Mouse (Mus musculus): ENCODE measurements around the gene Spp2. TPM values are rescaled to one million over a fixed set of nuclear protein-coding genes. Genes with fewer than 3 reads are reported as not detected.
A peak's percentile ranks its signal among the peaks of the same experiment; 100 is the strongest.

Spp2 gene
- polyA plus RNA-seq (2014; fragmentation: Nextera tagmentation; extraction: Ambion mirVana), result 78.7 and 82.3 TPM in 2 replicates

DNA sequence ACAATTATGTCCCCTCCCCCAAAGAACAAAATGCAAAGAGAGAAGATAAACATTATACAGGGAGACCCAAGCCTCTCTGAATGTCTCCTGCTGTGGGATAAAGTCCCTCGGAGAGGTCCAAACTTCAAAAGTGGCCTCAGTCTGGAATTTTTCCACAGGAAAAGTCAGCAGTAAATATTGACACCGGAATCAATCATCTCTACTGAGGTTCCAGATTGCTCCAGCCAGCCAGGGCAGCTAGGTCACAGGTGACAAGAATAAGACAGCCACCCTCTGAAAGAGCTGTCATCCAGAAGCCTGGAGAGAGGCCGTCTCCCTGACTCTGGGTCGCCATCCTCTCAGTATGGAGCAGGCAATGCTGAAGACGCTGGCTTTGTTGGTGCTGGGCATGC, at the start of gene Spp2:
Spp2 (plus strand) TSS at position 155 of the 392 bp plus-strand sequence.
- 70% methylated on average over 5 of the region's 5 CpGs for WGBS
- H3K9ac ChIP-seq (ENCODE audit: low read depth, low read length), result no peak within 1 kb of the TSS
- ATAC-seq (replicated peaks; ENCODE audit: low FRiP score) (no peak), DNase-seq (ENCODE audit: low spot score) (no peak)
- H3K36me3 ChIP-seq (ENCODE audit: control insufficient read depth, insufficient read depth, low read length), result no peaks in the 10 kb centered on the region
- peak within 1 kb of the TSS; percentile 38 for H3K4me2 ChIP-seq
- no peaks in the 10 kb centered on the region for H3K9me3 ChIP-seq (ENCODE audit: control insufficient read depth, low read length)
- no peaks in the 10 kb centered on the region for H3K27me3 ChIP-seq (replicated peaks; ENCODE audit: control insufficient read depth, insufficient read depth, low read length)
- 0 out of 2 replicates have a peak within 1 kb of the TSS, but pooled peaks have one; percentile 14 for H3K4me3 ChIP-seq (ENCODE audit: low read depth, low read length)
- H3K27ac ChIP-seq (ENCODE audit: low read depth, low read length), result peak within 1 kb of the TSS; percentile 41; the same call in 1 of the 2 replicates
- no peaks in the 10 kb centered on the region for H3K4me1 ChIP-seq (replicated peaks; ENCODE audit: control insufficient read depth, insufficient read depth, low read length)

DNA sequence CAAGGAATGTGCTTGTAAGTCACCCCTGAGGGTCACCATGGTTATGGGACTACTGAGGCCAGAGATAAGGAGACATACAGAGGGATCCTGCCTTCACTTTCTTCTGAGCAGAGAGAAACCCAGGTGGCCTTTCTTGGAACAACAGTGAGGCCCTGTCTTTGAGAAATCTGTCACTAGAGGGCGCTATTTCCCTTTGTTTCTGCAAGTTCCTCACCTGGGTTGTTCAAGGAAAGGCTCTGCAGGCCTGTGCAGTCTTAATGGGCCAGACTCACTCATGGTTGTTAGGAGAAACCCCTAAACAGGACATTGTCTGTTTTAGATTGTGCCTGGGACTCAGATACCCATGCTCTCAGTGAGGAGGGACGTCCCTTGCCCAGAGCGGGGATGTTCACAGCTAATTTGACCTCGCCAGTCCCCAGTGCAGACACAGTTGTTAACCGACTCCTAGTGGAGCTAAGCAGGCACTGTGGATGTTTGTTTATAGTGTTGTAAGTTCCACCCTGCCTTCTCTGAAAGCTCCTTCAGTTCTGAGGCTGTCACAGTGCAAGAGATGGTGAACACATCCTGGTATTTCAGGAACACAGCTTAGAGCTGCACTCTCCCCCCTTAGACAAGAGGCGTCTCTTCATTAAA, 49.2 kb upstream of the Spp2 start:
- H3K27me3 ChIP-seq (replicated peaks; ENCODE audit: control insufficient read depth, insufficient read depth, low read length), result no peaks in the 10 kb centered on the region
- H3K36me3 ChIP-seq (ENCODE audit: control insufficient read depth, insufficient read depth, low read length), result no peaks in the 10 kb centered on the region
- no peaks in the 10 kb centered on the region for H3K4me1 ChIP-seq (replicated peaks; ENCODE audit: control insufficient read depth, insufficient read depth, low read length)
- H3K4me3 ChIP-seq (ENCODE audit: low read depth, low read length), result no peak overlapping the region
- no peak overlapping the region for H3K27ac ChIP-seq (ENCODE audit: low read depth, low read length)
- peak; percentile 38 for DNase-seq (ENCODE audit: low spot score)
- no peak overlapping the region for H3K4me2 ChIP-seq
- H3K9ac ChIP-seq (ENCODE audit: low read depth, low read length), result no peak overlapping the region
- H3K9me3 ChIP-seq (ENCODE audit: control insufficient read depth, low read length), result no peaks in the 10 kb centered on the region
- ATAC-seq (replicated peaks; ENCODE audit: low FRiP score), result no peak; the same call in 1 of the 2 replicates
- 64% methylated on average over 6 of the region's 6 CpGs for WGBS

DNA sequence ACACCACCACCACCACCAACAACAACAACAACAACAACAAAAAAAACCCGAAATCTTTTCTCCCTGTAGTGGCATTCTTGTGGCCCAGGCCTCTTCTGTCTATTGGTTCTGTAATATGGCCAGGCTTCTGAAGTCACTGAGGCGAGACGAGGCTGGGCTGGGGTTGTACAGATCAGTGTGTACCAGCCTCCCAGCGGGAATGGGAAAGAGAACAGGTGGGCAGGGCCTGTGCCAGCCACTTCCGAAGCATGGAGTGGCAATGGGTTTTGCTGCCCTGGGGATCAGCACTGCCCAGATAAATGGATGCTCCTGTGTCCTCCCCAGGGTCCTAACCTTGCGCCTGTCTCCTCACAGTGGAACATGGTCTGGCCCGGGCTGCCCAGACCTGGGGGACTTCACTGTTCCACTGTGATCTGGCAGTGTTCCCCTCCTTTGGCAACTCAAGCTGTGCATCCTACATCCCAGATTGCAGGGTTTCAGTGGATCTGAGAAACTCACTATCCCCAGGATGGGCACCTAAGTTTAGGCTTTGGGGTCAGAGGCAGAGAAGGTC, 48.6 kb upstream of the Spp2 start:
- no peak for ATAC-seq (replicated peaks; ENCODE audit: low FRiP score)
- H3K4me1 ChIP-seq (replicated peaks; ENCODE audit: control insufficient read depth, insufficient read depth, low read length), result no peaks in the 10 kb centered on the region
- 76% methylated on average over 7 of the region's 7 CpGs for WGBS

DNA sequence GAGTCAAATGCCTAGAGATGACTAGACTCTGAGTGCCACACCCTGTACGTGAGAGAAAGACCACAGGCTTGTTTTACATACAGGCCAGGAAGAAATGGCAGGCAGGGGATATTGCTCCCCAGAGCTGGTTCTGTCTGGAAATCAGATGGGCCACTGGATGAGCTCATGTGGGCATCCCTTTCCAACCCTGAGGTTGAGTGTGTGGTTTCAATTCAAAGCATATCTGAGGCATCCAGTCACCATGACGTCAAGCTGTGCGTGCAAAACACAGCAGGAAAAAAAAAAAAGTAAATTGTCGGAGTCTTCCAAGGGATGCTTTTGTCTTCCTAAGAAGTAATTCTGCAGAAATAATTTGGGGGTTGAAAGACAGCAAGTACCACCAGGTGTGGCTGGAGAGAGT, 45.7 kb upstream of the Spp2 start:
- Histone ChIP-seq H3K4me1 (replicated peaks; ENCODE audit: control insufficient read depth, insufficient read depth, low read length) (no peaks in the 10 kb centered on the region), H3K4me2 (no peak overlapping the region), H3K9me3 (ENCODE audit: control insufficient read depth, low read length) (no peaks in the 10 kb centered on the region), H3K36me3 (ENCODE audit: control insufficient read depth, insufficient read depth, low read length) (no peaks in the 10 kb centered on the region), H3K4me3 (ENCODE audit: low read depth, low read length) (no peak overlapping the region), H3K9ac (ENCODE audit: low read depth, low read length) (no peak overlapping the region), H3K27ac (ENCODE audit: low read depth, low read length) (no peak overlapping the region), H3K27me3 (replicated peaks; ENCODE audit: control insufficient read depth, insufficient read depth, low read length) (no peaks in the 10 kb centered on the region)
- DNase-seq (ENCODE audit: low spot score) (no peak), ATAC-seq (replicated peaks; ENCODE audit: low FRiP score) (no peak)
- 79% methylated on average over 4 of the region's 4 CpGs for WGBS

More for the DNA sequence above, 48.6 kb upstream of the Spp2 start:
- no peak overlapping the region for H3K4me3 ChIP-seq (ENCODE audit: low read depth, low read length)
- H3K27ac ChIP-seq (ENCODE audit: low read depth, low read length), result no peak overlapping the region
- H3K27me3 ChIP-seq (replicated peaks; ENCODE audit: control insufficient read depth, insufficient read depth, low read length), result no peaks in the 10 kb centered on the region
- H3K9ac ChIP-seq (ENCODE audit: low read depth, low read length), result no peak overlapping the region
- H3K9me3 ChIP-seq (ENCODE audit: control insufficient read depth, low read length), result no peaks in the 10 kb centered on the region
- no peak for DNase-seq (ENCODE audit: low spot score)
- H3K36me3 ChIP-seq (ENCODE audit: control insufficient read depth, insufficient read depth, low read length), result no peaks in the 10 kb centered on the region
- H3K4me2 ChIP-seq, result no peak overlapping the region

DNA sequence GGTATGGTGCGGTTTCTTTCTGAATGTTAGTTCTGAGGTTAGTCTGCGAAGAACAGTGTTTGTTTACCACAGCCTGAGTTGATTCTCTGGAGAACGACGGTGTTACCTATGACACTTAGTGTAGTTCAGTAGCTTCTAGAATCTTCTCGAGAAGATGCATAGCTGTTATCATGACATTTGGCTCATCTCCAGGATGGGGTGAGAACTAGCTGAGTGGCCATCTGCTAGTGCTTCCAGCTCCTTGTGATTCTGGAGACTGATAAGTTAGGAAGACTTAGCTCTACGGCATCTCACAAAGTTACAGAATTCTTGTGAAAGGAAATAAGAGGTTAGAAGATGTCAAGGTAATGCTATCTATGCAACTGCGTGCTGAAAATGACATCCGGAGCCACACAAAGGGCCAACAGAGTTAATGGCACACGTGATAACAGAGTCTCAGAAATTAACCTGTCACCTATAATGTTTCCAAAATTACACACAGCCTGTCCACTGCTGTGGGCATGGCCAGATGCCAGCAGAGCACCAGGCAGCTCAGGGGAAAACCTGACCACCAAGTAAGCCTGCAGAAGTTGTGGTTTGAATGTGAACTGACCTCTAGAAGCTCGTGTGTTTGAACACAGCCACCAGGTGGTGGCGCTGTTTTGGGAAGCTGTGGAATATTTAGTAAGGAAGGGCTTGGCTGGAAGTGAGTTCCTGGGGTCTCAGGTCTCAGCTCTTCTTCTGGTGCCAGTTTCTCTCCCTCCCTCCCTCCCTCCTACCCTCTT, 39.7 kb upstream of the Spp2 start:
- 75% methylated on average over 11 of the region's 11 CpGs for WGBS
- DNase-seq (ENCODE audit: low spot score), result no peak
- H3K27me3 ChIP-seq (replicated peaks; ENCODE audit: control insufficient read depth, insufficient read depth, low read length), result no peaks in the 10 kb centered on the region

DNA sequence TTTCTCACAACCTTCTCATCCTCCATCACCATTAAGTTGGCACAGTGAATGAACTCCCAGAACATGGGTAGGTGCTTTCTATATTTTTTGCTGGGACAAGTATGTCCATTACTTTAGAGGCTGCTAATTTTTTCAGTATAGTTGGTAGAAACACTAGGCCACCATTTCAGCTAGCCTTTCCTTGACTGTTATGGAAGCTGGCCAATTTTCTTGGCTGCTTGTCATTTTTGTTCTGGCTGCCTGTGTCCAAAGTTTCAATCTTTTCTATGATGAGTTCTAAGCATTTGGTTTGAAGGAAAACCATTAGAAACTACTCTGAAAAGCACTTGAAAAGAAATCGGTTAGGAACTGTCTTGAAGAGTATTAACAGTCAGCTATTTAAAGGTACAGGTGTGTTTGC, 28.3 kb upstream of the Spp2 start:
- DNase-seq (ENCODE audit: low spot score) (no peak), ATAC-seq (replicated peaks; ENCODE audit: low FRiP score) (no peak)
- Histone ChIP-seq H3K9me3 (ENCODE audit: control insufficient read depth, low read length) (no peaks in the 10 kb centered on the region), H3K4me3 (ENCODE audit: low read depth, low read length) (no peak overlapping the region), H3K27ac (ENCODE audit: low read depth, low read length) (no peak overlapping the region), H3K27me3 (replicated peaks; ENCODE audit: control insufficient read depth, insufficient read depth, low read length) (no peaks in the 10 kb centered on the region), H3K4me1 (replicated peaks; ENCODE audit: control insufficient read depth, insufficient read depth, low read length) (no peaks in the 10 kb centered on the region), H3K36me3 (ENCODE audit: control insufficient read depth, insufficient read depth, low read length) (no peaks in the 10 kb centered on the region), H3K4me2 (no peak overlapping the region), H3K9ac (ENCODE audit: low read depth, low read length) (no peak overlapping the region)
- WGBS, result 89% methylated on average over 1 of the region's 1 CpGs

More for the DNA sequence above, 39.7 kb upstream of the Spp2 start:
- Histone ChIP-seq H3K9ac (ENCODE audit: low read depth, low read length) (no peak overlapping the region), H3K4me2 (no peak overlapping the region), H3K4me3 (ENCODE audit: low read depth, low read length) (no peak overlapping the region), H3K27ac (ENCODE audit: low read depth, low read length) (no peak overlapping the region), H3K4me1 (replicated peaks; ENCODE audit: control insufficient read depth, insufficient read depth, low read length) (no peaks in the 10 kb centered on the region), H3K9me3 (ENCODE audit: control insufficient read depth, low read length) (no peaks in the 10 kb centered on the region), H3K36me3 (ENCODE audit: control insufficient read depth, insufficient read depth, low read length) (no peaks in the 10 kb centered on the region)
- no peak for ATAC-seq (replicated peaks; ENCODE audit: low FRiP score)

DNA sequence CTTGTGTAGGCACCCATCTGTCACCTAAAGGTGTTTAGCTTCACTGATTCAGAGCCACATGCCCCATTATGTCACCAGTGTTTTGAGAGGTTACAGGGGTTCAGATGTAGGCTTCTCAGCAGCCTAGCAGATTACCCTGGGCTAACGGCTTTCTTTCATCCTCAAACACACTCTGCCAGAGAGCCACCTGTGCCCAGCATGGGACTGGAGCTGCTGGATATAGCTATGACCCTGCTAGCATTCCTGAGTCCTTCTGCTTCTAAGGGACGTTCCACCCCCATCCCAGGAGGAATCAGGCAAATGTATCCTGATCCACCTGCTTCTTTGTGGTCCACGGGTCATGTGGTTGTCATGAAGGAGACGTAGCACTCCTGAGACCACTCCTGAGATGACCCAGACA, 15.1 kb upstream of the Spp2 start:
- Histone ChIP-seq H3K9me3 (ENCODE audit: control insufficient read depth, low read length) (no peaks in the 10 kb centered on the region), H3K27ac (ENCODE audit: low read depth, low read length) (no peak overlapping the region), H3K4me2 (no peak overlapping the region), H3K4me3 (ENCODE audit: low read depth, low read length) (no peak overlapping the region), H3K9ac (ENCODE audit: low read depth, low read length) (no peak overlapping the region), H3K4me1 (replicated peaks; ENCODE audit: control insufficient read depth, insufficient read depth, low read length) (no peaks in the 10 kb centered on the region), H3K27me3 (replicated peaks; ENCODE audit: control insufficient read depth, insufficient read depth, low read length) (no peaks in the 10 kb centered on the region), H3K36me3 (ENCODE audit: control insufficient read depth, insufficient read depth, low read length) (no peaks in the 10 kb centered on the region)
- DNase-seq (ENCODE audit: low spot score) (no peak), ATAC-seq (replicated peaks; ENCODE audit: low FRiP score) (no peak)
- 68% methylated on average over 4 of the region's 4 CpGs for WGBS

DNA sequence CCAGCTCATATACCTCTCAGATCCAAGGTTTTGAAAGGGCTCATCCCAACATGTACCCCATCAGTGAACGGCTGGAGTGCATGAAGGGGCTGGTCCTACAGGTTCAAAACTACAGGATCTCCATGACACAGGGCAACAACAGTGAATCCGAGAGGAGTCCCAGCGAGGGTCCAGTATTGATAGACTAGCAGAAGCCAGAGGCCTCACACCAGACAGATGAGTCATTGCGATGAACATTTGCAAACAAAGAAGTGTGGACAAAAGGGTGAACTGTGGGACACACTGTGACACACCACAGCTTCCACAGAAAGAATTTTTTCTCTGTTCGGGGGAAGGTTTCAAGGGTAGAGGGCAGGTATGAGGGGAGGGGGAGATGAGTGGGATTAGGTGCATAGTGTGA, 13.4 kb upstream of the Spp2 start:
- no peak overlapping the region for H3K4me3 ChIP-seq (ENCODE audit: low read depth, low read length)
- DNase-seq (ENCODE audit: low spot score) (no peak), ATAC-seq (replicated peaks; ENCODE audit: low FRiP score) (no peak)
- 78% methylated on average over 5 of the region's 5 CpGs for WGBS
- no peaks in the 10 kb centered on the region for H3K36me3 ChIP-seq (ENCODE audit: control insufficient read depth, insufficient read depth, low read length)
- H3K4me2 ChIP-seq, result no peak overlapping the region
- H3K27me3 ChIP-seq (replicated peaks; ENCODE audit: control insufficient read depth, insufficient read depth, low read length), result no peaks in the 10 kb centered on the region
- no peaks in the 10 kb centered on the region for H3K9me3 ChIP-seq (ENCODE audit: control insufficient read depth, low read length)
- H3K27ac ChIP-seq (ENCODE audit: low read depth, low read length), result no peak overlapping the region
- no peak overlapping the region for H3K9ac ChIP-seq (ENCODE audit: low read depth, low read length)
- H3K4me1 ChIP-seq (replicated peaks; ENCODE audit: control insufficient read depth, insufficient read depth, low read length), result no peaks in the 10 kb centered on the region
